Mouse (Mus musculus): ENCODE results near the gene Odf3. TPM values are rescaled to one million over a fixed set of nuclear protein-coding genes. Genes with fewer than 3 reads are reported as not detected.

Gene Odf3
- 0.08 TPM in 1 of 2 replicates, not detected in the other for polyA plus RNA-seq (2015; fragmentation: Nextera tagmentation; extraction: Ambion mirVana)

DNA sequence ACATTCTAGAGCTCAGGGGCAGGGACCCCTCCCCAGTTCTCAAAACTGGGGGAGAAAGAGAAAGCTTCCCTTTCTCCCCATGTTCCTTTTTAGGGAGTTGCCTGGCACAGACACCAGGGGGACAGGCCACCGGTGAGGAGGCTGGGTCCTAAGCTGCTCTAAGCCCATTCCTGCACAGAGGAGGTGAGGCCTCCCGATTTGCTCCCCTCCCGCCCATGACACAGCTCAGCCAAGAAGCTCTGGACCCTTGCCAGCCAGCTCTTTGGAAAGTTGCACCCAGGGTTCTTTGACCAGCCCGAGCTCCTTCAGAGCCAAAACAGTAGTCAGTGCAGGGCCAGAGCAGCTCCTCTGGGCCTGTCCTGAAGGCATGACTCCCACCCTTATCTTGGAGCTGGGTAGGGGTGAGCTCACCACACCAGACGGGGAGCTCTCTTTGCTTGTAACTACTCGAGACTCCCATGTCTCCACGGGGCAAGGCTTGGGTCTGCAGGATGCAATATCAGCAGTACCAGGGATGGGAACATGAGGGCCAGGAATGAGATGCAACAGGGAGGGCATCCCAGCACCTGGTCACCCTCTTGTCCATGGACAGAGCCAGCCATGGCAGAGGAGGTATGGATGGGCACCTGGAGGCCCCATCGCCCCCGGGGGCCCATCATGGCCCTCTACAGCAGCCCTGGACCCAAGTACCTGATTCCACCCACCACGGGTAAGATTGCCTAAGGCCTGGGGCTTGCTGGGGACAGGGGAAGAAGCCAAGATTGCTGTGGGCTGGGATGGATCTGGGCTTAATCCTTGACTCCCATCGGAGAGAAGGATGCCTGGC is at the start of gene Odf3:
Gene Odf3, plus strand, starts transcription at position 51 of the 826 bp plus-strand sequence.
- H3K4me2 ChIP-seq (ENCODE audit: low read depth, low read length): no peak within 1 kb of the TSS
- no peak within 1 kb of the TSS for H3K27ac ChIP-seq (ENCODE audit: low read length)
- H3K4me3 ChIP-seq (replicated peaks; ENCODE audit: low read length): no peak within 1 kb of the TSS
- WGBS: 55% methylated on average over 11 of the region's 11 CpGs
- peaks cover 9% of the 10 kb centered on the region; the same call in 1 of the 2 replicates for H3K36me3 ChIP-seq (ENCODE audit: control insufficient read depth, insufficient read depth, low read length)
- peak within 1 kb of the TSS; percentile 0 for H3K9ac ChIP-seq (ENCODE audit: low read length)
- no peaks in the 10 kb centered on the region for H3K4me1 ChIP-seq (ENCODE audit: control insufficient read depth, insufficient read depth, low read length)
- no peak for ATAC-seq (ENCODE audit: insufficient read depth, low FRiP score)
- H3K9me3 ChIP-seq (replicated peaks; ENCODE audit: control insufficient read depth, low read length): no peaks in the 10 kb centered on the region
- no peaks in the 10 kb centered on the region; the same call in 1 of the 2 replicates for H3K27me3 ChIP-seq (ENCODE audit: control insufficient read depth, insufficient read depth, low read length)

DNA sequence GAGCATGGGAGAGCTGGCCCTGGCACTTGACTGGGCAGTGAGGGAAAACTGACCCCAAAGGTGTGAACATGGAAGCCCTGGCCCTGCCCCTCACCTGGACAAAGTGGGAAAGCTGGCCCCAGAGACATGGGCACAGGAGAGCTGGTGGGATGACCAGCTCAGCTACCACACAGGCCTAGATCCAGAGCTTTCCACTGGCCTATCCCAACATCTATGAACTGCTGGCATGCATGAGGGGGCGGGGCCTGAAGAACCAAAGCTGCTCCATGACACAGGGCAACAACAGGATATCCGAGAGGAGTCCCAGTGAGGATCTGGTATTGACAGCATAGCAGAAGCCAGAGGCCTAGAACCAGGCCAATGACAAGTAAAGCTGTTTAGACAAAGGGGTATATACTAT is 49.4 kb upstream of the Odf3 start:
- no peaks in the 10 kb centered on the region for H3K27me3 ChIP-seq (ENCODE audit: control insufficient read depth, insufficient read depth, low read length)
- no peaks in the 10 kb centered on the region for H3K9me3 ChIP-seq (replicated peaks; ENCODE audit: control insufficient read depth, low read length)
- no peak for ATAC-seq (ENCODE audit: insufficient read depth, low FRiP score)
- H3K36me3 ChIP-seq (ENCODE audit: control insufficient read depth, insufficient read depth, low read length): no peaks in the 10 kb centered on the region
- no peak overlapping the region for H3K27ac ChIP-seq (ENCODE audit: low read length)
- no peak overlapping the region for H3K4me2 ChIP-seq (ENCODE audit: low read depth, low read length)
- H3K4me3 ChIP-seq (replicated peaks; ENCODE audit: low read length): no peak overlapping the region
- 62% methylated on average over 2 of the region's 2 CpGs for WGBS
- H3K4me1 ChIP-seq (ENCODE audit: control insufficient read depth, insufficient read depth, low read length): no peaks in the 10 kb centered on the region
- no peak overlapping the region for H3K9ac ChIP-seq (ENCODE audit: low read length)

DNA sequence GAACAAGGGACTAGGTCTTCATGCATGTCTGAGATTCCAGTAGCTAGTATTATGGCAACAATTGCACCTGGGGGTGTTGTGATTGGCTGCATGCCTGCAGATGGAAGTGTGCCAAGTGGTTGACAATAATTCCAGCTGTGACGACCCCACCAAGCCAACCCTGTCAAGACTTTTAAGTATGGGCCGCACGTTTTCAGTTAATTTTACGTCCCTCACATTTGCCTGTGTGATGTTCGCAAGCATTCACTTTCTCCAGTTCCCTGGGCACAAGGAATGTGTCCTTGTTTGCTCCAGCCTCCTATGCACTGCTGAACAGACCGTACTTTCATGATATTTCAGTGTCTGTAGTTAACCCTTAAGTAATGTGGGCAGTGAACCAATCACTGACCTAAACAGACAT is 45.0 kb upstream of the Odf3 start:
- no peaks in the 10 kb centered on the region for H3K27me3 ChIP-seq (ENCODE audit: control insufficient read depth, insufficient read depth, low read length)
- no peaks in the 10 kb centered on the region for H3K9me3 ChIP-seq (replicated peaks; ENCODE audit: control insufficient read depth, low read length)
- H3K4me2 ChIP-seq (ENCODE audit: low read depth, low read length): no peak overlapping the region
- no peak overlapping the region for H3K27ac ChIP-seq (ENCODE audit: low read length)
- no peak overlapping the region for H3K4me3 ChIP-seq (replicated peaks; ENCODE audit: low read length)
- no peaks in the 10 kb centered on the region for H3K36me3 ChIP-seq (ENCODE audit: control insufficient read depth, insufficient read depth, low read length)
- WGBS: 69% methylated on average over 6 of the region's 6 CpGs
- no peak overlapping the region for H3K9ac ChIP-seq (ENCODE audit: low read length)
- H3K4me1 ChIP-seq (ENCODE audit: control insufficient read depth, insufficient read depth, low read length): no peaks in the 10 kb centered on the region
- no peak for ATAC-seq (ENCODE audit: insufficient read depth, low FRiP score)

DNA sequence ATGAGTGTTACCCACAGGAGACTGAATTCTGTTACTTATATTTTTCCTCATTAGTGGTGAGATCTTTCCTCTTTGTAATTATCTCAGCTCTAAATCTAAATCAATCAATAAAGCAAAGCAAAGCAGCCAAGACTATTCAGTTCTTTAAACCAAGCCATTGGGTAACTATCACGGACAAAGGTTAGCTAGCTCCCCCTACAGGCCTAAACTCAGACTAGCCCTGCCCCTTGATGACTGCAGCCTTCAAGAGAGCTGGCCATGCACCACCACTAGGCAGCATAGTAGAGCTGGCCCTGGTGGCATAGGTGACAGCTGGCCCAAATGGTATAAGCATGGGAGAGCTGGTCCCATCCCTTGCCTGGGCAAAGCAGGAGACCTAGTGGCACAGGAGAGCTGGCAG is 41.9 kb upstream of the Odf3 start:
- Histone ChIP-seq H3K4me1 (ENCODE audit: control insufficient read depth, insufficient read depth, low read length) (no peaks in the 10 kb centered on the region), H3K27ac (ENCODE audit: low read length) (no peak overlapping the region), H3K4me2 (ENCODE audit: low read depth, low read length) (no peak overlapping the region), H3K27me3 (ENCODE audit: control insufficient read depth, insufficient read depth, low read length) (no peaks in the 10 kb centered on the region), H3K9ac (ENCODE audit: low read length) (no peak overlapping the region), H3K4me3 (replicated peaks; ENCODE audit: low read length) (no peak overlapping the region), H3K36me3 (ENCODE audit: control insufficient read depth, insufficient read depth, low read length) (no peaks in the 10 kb centered on the region), H3K9me3 (replicated peaks; ENCODE audit: control insufficient read depth, low read length) (no peaks in the 10 kb centered on the region)
- 18% methylated on average over 1 of the region's 1 CpGs for WGBS
- no peak for ATAC-seq (ENCODE audit: insufficient read depth, low FRiP score)

DNA sequence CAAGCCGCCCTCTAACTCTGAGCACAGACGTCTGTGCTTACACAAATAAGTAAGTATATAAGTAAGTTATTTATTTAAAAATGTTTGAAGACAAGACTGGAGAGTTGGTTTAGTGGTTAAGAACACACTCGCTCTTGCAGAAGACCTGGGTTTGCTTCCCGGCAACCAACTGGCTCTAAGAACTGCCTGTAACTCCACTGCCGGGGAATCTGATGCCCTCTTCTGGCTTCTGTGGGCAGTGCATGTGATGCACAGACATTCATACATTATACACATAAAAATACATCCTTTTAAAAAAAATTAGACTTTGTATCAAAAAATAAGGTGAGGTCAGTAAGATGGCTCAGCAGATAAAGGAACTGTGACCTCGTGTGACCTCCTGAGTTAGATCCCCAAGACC is 37.1 kb upstream of the Odf3 start:
- no peak overlapping the region for H3K27ac ChIP-seq (ENCODE audit: low read length)
- H3K9ac ChIP-seq (ENCODE audit: low read length): no peak overlapping the region
- H3K36me3 ChIP-seq (ENCODE audit: control insufficient read depth, insufficient read depth, low read length): no peaks in the 10 kb centered on the region
- ATAC-seq (ENCODE audit: insufficient read depth, low FRiP score): no peak
- H3K4me1 ChIP-seq (ENCODE audit: control insufficient read depth, insufficient read depth, low read length): no peaks in the 10 kb centered on the region
- H3K4me2 ChIP-seq (ENCODE audit: low read depth, low read length): no peak overlapping the region
- no peak overlapping the region for H3K4me3 ChIP-seq (replicated peaks; ENCODE audit: low read length)
- H3K9me3 ChIP-seq (replicated peaks; ENCODE audit: control insufficient read depth, low read length): no peaks in the 10 kb centered on the region
- 88% methylated on average over 6 of the region's 6 CpGs for WGBS
- H3K27me3 ChIP-seq (ENCODE audit: control insufficient read depth, insufficient read depth, low read length): no peaks in the 10 kb centered on the region

DNA sequence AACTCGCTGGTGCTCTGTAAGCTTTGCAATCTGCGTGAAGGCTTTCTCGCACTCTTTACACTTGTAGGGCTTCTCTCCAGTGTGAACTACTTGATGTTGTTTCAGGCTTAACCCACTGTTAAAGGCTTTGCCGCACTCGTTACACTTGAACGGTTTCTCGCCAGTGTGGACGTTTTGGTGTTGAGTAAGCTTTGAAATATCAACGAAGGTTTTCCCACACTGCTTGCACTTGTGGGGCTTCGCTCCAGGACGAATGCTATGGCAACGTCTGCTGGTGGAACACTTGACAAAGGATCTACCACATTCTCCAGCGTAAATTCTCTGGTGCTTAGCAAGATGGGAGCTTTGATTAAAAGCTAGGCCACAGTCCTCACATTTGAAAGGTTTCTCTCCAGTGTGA is 35.9 kb upstream of the Odf3 start:
- no peaks in the 10 kb centered on the region for H3K27me3 ChIP-seq (ENCODE audit: control insufficient read depth, insufficient read depth, low read length)
- no peaks in the 10 kb centered on the region for H3K9me3 ChIP-seq (replicated peaks; ENCODE audit: control insufficient read depth, low read length)
- 87% methylated on average over 13 of the region's 13 CpGs for WGBS
- H3K27ac ChIP-seq (ENCODE audit: low read length): no peak overlapping the region
- H3K9ac ChIP-seq (ENCODE audit: low read length): no peak overlapping the region
- no peak overlapping the region for H3K4me3 ChIP-seq (replicated peaks; ENCODE audit: low read length)
- no peaks in the 10 kb centered on the region for H3K36me3 ChIP-seq (ENCODE audit: control insufficient read depth, insufficient read depth, low read length)
- H3K4me1 ChIP-seq (ENCODE audit: control insufficient read depth, insufficient read depth, low read length): no peaks in the 10 kb centered on the region
- H3K4me2 ChIP-seq (ENCODE audit: low read depth, low read length): no peak overlapping the region
- no peak for ATAC-seq (ENCODE audit: insufficient read depth, low FRiP score)

DNA sequence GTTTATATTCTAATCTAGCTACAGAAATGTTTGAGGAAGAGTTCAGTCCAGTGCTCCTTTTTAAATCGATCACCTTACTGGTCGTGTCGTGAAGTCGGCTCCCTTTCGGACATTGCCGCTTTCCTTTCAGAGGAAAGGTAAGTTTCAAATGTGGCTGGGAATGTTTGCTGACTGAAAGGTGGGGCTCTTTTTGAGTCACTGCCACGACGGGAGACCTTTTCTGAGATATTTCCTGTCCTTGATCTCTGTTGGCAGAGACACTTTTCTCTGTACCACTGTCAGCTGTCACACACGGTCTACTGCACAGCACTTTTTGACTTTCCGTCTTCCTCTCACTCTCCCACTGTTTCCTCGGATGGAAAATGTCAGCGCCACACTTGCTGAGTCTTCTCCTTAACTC is 34.8 kb upstream of the Odf3 start:
- Histone ChIP-seq H3K9me3 (replicated peaks; ENCODE audit: control insufficient read depth, low read length) (no peaks in the 10 kb centered on the region), H3K4me3 (replicated peaks; ENCODE audit: low read length) (no peak overlapping the region), H3K4me1 (ENCODE audit: control insufficient read depth, insufficient read depth, low read length) (no peaks in the 10 kb centered on the region), H3K4me2 (ENCODE audit: low read depth, low read length) (no peak overlapping the region), H3K36me3 (ENCODE audit: control insufficient read depth, insufficient read depth, low read length) (no peaks in the 10 kb centered on the region), H3K9ac (ENCODE audit: low read length) (no peak overlapping the region), H3K27ac (ENCODE audit: low read length) (no peak overlapping the region), H3K27me3 (ENCODE audit: control insufficient read depth, insufficient read depth, low read length) (no peaks in the 10 kb centered on the region)
- no peak for ATAC-seq (ENCODE audit: insufficient read depth, low FRiP score)
- WGBS: 82% methylated on average over 12 of the region's 12 CpGs

DNA sequence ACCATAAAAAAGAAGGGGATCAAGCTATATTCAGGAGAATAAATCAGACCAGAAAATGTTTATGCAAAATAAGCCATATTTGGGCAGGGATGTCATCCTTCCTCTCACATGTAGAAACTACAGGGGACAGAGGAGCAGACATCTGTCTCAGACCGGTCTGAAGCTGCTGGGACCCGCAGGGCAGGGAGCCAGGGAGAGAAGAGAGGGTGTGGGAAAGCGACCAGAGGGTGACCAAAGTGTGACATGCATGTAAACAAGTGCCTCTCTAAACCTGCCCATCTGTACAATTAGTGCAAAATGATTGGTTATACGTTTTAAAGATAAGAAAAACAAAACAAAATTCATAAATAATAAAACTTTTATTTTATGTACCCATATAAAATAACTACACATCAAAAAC is 27.4 kb upstream of the Odf3 start:
- Histone ChIP-seq H3K27ac (ENCODE audit: low read length) (no peak overlapping the region), H3K9me3 (replicated peaks; ENCODE audit: control insufficient read depth, low read length) (no peaks in the 10 kb centered on the region), H3K4me2 (ENCODE audit: low read depth, low read length) (no peak overlapping the region), H3K9ac (ENCODE audit: low read length) (no peak overlapping the region), H3K27me3 (ENCODE audit: control insufficient read depth, insufficient read depth, low read length) (no peaks in the 10 kb centered on the region), H3K4me3 (replicated peaks; ENCODE audit: low read length) (no peak overlapping the region), H3K4me1 (ENCODE audit: control insufficient read depth, insufficient read depth, low read length) (no peaks in the 10 kb centered on the region), H3K36me3 (ENCODE audit: control insufficient read depth, insufficient read depth, low read length) (no peaks in the 10 kb centered on the region)
- no peak for ATAC-seq (ENCODE audit: insufficient read depth, low FRiP score)
- 51% methylated on average over 4 of the region's 4 CpGs for WGBS

DNA sequence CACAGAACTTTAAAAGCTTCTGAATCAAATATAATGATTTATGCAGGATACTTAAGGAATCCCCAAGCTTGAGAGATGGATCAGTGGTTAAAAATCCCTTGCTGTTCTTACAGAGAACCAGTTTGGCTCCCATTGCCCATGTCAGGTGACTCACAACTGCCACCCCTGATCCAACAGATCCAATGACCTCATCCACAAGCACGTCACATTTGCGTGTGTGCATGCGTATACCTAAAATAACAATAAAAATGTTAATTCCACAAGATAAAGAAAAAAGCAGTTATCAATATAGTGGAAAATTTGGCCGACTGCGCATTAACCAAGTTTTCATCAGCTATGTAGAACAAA is 26.3 kb upstream of the Odf3 start:
- Histone ChIP-seq H3K27ac (ENCODE audit: low read length) (no peak overlapping the region), H3K4me3 (replicated peaks; ENCODE audit: low read length) (peak overlapping the region; percentile 47; the same call in 1 of the 2 replicates), H3K9ac (ENCODE audit: low read length) (no peak overlapping the region), H3K36me3 (ENCODE audit: control insufficient read depth, insufficient read depth, low read length) (no peaks in the 10 kb centered on the region), H3K4me1 (ENCODE audit: control insufficient read depth, insufficient read depth, low read length) (no peaks in the 10 kb centered on the region), H3K4me2 (ENCODE audit: low read depth, low read length) (peak overlapping the region; percentile 62), H3K9me3 (replicated peaks; ENCODE audit: control insufficient read depth, low read length) (no peaks in the 10 kb centered on the region), H3K27me3 (ENCODE audit: control insufficient read depth, insufficient read depth, low read length) (no peaks in the 10 kb centered on the region)
- WGBS: 40% methylated on average over 5 of the region's 5 CpGs
- no peak for ATAC-seq (ENCODE audit: insufficient read depth, low FRiP score)
